Mouse (Mus musculus): ENCODE data around the gene Gm20696. TPM values are rescaled to one million over a fixed set of nuclear protein-coding genes. Genes with fewer than 3 reads are reported as not detected.

The Gm20696 gene
- total RNA-seq, 1 experiment = 0.58 TPM

DNA sequence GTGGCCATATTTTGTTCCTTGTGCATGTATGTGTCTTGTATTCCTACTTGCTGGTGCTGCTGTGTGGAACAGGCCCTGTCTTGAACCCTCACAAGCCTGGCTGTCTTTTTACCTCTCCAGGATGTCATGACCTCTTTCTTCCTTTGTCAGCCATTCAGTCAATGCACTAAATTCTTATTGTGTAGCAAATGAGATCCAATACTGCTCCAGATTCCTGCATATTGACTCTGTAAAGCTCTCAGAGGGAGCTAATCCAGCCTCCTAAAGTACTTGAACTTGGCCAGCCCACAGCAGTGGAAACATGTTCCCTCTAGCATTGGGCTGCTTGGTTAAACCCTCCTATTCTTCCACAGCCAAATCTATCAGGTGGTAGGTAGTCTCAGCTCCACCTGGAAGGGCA lies 425.8 kb downstream of the Gm20696 start:
- in situ Hi-C loops (cut with MboI; ENCODE audit: low sequenced_read_pairs in 2 of 2, unreplicated experiment in 2 of 2) = no loop called here
- peak; percentile 51 for DNase-seq (ENCODE audit: low read depth, low spot score)
- no peak for TF ChIP-seq MAFK (IDR thresholded peaks at IDR 0.05; ENCODE audit: insufficient read depth, low read depth, low read length)

GRCm38 (mm10) chr6:99235588-99235987 lies 431.0 kb downstream of the Gm20696 start:
- 0 out of 4 replicates have a peak, but pooled peaks cover 0 to 3% of the 10 kb centered on the region in 2 experiments for H3K4me1 ChIP-seq (ENCODE audit: control insufficient read depth in 2 of 2, insufficient read depth in 2 of 2, low read length in 2 of 2, poor library complexity in 1 of 2)
- H3K4me3 ChIP-seq (ENCODE audit: insufficient read depth in 1 of 2, low read depth in 1 of 2, low read length in 2 of 2, poor library complexity in 1 of 2, severe bottlenecking in 1 of 2) = no peak overlapping the region
- TF ChIP-seq MAFK (IDR thresholded peaks at IDR 0.05; ENCODE audit: insufficient read depth, low read depth, low read length) (no peak), CHD2 (IDR thresholded peaks at IDR 0.05; ENCODE audit: low read depth, low read length) (no peak), ZNF384 (IDR thresholded peaks at IDR 0.05; ENCODE audit: low read depth, low read length) (no peak), ZC3H11A (IDR thresholded peaks at IDR 0.05; ENCODE audit: borderline replicate concordance, low read depth, low read length) (no peak), HCFC1 (IDR thresholded peaks at IDR 0.05; ENCODE audit: borderline replicate concordance, insufficient read depth, low read length) (no peak)
- in situ Hi-C loops (cut with MboI; ENCODE audit: low sequenced_read_pairs in 2 of 2, unreplicated experiment in 2 of 2) = no loop called here
- no peak for DNase-seq (ENCODE audit: low read depth, low spot score)
- H3K36me3 ChIP-seq (ENCODE audit: control insufficient read depth, insufficient read depth, low read length, poor library complexity, severe bottlenecking) = no peaks in the 10 kb centered on the region
- H3K9me3 ChIP-seq (ENCODE audit: control insufficient read depth, insufficient read depth, low read depth, low read length) = no peaks in the 10 kb centered on the region
- H3K9ac ChIP-seq (ENCODE audit: insufficient read depth, low read depth, low read length, poor library complexity, severe bottlenecking) = no peak overlapping the region
- H3K27ac ChIP-seq (ENCODE audit: insufficient read depth, low read depth, low read length, poor library complexity, severe bottlenecking) = no peak overlapping the region

More for the DNA sequence above, 425.8 kb downstream of the Gm20696 start:
- no peaks in the 10 kb centered on the region for H3K9me3 ChIP-seq (ENCODE audit: control insufficient read depth, insufficient read depth, low read depth, low read length)
- no peaks in the 10 kb centered on the region for H3K36me3 ChIP-seq (ENCODE audit: control insufficient read depth, insufficient read depth, low read length, poor library complexity, severe bottlenecking)
- no peak overlapping the region for H3K4me3 ChIP-seq (ENCODE audit: insufficient read depth in 1 of 2, low read depth in 1 of 2, low read length in 2 of 2, poor library complexity in 1 of 2, severe bottlenecking in 1 of 2)
- peaks cover 0 to 8% of the 10 kb centered on the region in 2 experiments; a peak in 1 of 4 replicates for H3K4me1 ChIP-seq (ENCODE audit: control insufficient read depth in 2 of 2, insufficient read depth in 2 of 2, low read length in 2 of 2, poor library complexity in 1 of 2)
- no peak overlapping the region for H3K27ac ChIP-seq (ENCODE audit: insufficient read depth, low read depth, low read length, poor library complexity, severe bottlenecking)
- no peak overlapping the region for H3K9ac ChIP-seq (ENCODE audit: insufficient read depth, low read depth, low read length, poor library complexity, severe bottlenecking)

GRCm38 (mm10) chr6:99233411-99233810 lies 433.2 kb downstream of the Gm20696 start:
- in situ Hi-C loops (cut with MboI; ENCODE audit: low sequenced_read_pairs in 2 of 2, unreplicated experiment in 2 of 2) = no loop called here
- H3K36me3 ChIP-seq (ENCODE audit: control insufficient read depth, insufficient read depth, low read length, poor library complexity, severe bottlenecking) = no peaks in the 10 kb centered on the region
- H3K9ac ChIP-seq (ENCODE audit: insufficient read depth, low read depth, low read length, poor library complexity, severe bottlenecking) = no peak overlapping the region
- H3K9me3 ChIP-seq (ENCODE audit: control insufficient read depth, insufficient read depth, low read depth, low read length) = no peaks in the 10 kb centered on the region
- H3K27ac ChIP-seq (ENCODE audit: insufficient read depth, low read depth, low read length, poor library complexity, severe bottlenecking) = no peak overlapping the region
- no peaks in the 10 kb centered on the region for H3K4me1 ChIP-seq (ENCODE audit: control insufficient read depth in 2 of 2, insufficient read depth in 2 of 2, low read length in 2 of 2, poor library complexity in 1 of 2)
- TF ChIP-seq MAFK (IDR thresholded peaks at IDR 0.05; ENCODE audit: insufficient read depth, low read depth, low read length) (no peak), ZC3H11A (IDR thresholded peaks at IDR 0.05; ENCODE audit: borderline replicate concordance, low read depth, low read length) (no peak), CHD2 (IDR thresholded peaks at IDR 0.05; ENCODE audit: low read depth, low read length) (no peak), HCFC1 (IDR thresholded peaks at IDR 0.05; ENCODE audit: borderline replicate concordance, insufficient read depth, low read length) (no peak), ZNF384 (IDR thresholded peaks at IDR 0.05; ENCODE audit: low read depth, low read length) (no peak)
- H3K4me3 ChIP-seq (ENCODE audit: insufficient read depth in 1 of 2, low read depth in 1 of 2, low read length in 2 of 2, poor library complexity in 1 of 2, severe bottlenecking in 1 of 2) = no peak overlapping the region
- no peak for DNase-seq (ENCODE audit: low read depth, low spot score)

GRCm38 (mm10) chr6:99228336-99228870 lies 438.2 kb downstream of the Gm20696 start:
- Histone ChIP-seq H3K9me3 (ENCODE audit: control insufficient read depth, insufficient read depth, low read depth, low read length) (no peaks in the 10 kb centered on the region), H3K27ac (ENCODE audit: insufficient read depth, low read depth, low read length, poor library complexity, severe bottlenecking) (no peak overlapping the region), H3K36me3 (ENCODE audit: control insufficient read depth, insufficient read depth, low read length, poor library complexity, severe bottlenecking) (no peaks in the 10 kb centered on the region), H3K4me1 (ENCODE audit: control insufficient read depth in 2 of 2, insufficient read depth in 2 of 2, low read length in 2 of 2, poor library complexity in 1 of 2) (no peaks in the 10 kb centered on the region), H3K9ac (ENCODE audit: insufficient read depth, low read depth, low read length, poor library complexity, severe bottlenecking) (no peak overlapping the region), H3K4me3 (ENCODE audit: insufficient read depth in 1 of 2, low read depth in 1 of 2, low read length in 2 of 2, poor library complexity in 1 of 2, severe bottlenecking in 1 of 2) (no peak overlapping the region)
- in situ Hi-C loops (cut with MboI; ENCODE audit: low sequenced_read_pairs in 2 of 2, unreplicated experiment in 2 of 2) = no loop called here
- no peak for DNase-seq (ENCODE audit: low read depth, low spot score)
- TF ChIP-seq ZC3H11A (IDR thresholded peaks at IDR 0.05; ENCODE audit: borderline replicate concordance, low read depth, low read length) = no peak
- TF ChIP-seq MAFK (IDR thresholded peaks at IDR 0.05; ENCODE audit: insufficient read depth, low read depth, low read length) = no peak
- TF ChIP-seq HCFC1 (IDR thresholded peaks at IDR 0.05; ENCODE audit: borderline replicate concordance, insufficient read depth, low read length) = no peak

- DNase-seq (ENCODE audit: low read depth, low spot score) = no peak
- in situ Hi-C loops (cut with MboI; ENCODE audit: low sequenced_read_pairs in 2 of 2, unreplicated experiment in 2 of 2) = no loop called here
- Histone ChIP-seq H3K4me1 (ENCODE audit: control insufficient read depth in 2 of 2, insufficient read depth in 2 of 2, low read length in 2 of 2, poor library complexity in 1 of 2) (no peaks in the 10 kb centered on the region), H3K27ac (ENCODE audit: insufficient read depth, low read depth, low read length, poor library complexity, severe bottlenecking) (no peak overlapping the region), H3K9me3 (ENCODE audit: control insufficient read depth, insufficient read depth, low read depth, low read length) (no peaks in the 10 kb centered on the region), H3K4me3 (ENCODE audit: insufficient read depth in 1 of 2, low read depth in 1 of 2, low read length in 2 of 2, poor library complexity in 1 of 2, severe bottlenecking in 1 of 2) (no peak overlapping the region), H3K36me3 (ENCODE audit: control insufficient read depth, insufficient read depth, low read length, poor library complexity, severe bottlenecking) (no peaks in the 10 kb centered on the region), H3K9ac (ENCODE audit: insufficient read depth, low read depth, low read length, poor library complexity, severe bottlenecking) (no peak overlapping the region)
- TF ChIP-seq MAFK (IDR thresholded peaks at IDR 0.05; ENCODE audit: insufficient read depth, low read depth, low read length) = no peak
These were observed 445.4 kb downstream of the Gm20696 start for GRCm38 (mm10) chr6:99221147-99221546.
